Mouse (Mus musculus) heart, embryonic 15.5 days (tissue): ENCODE measurements around the gene Ndufab1. TPM values are rescaled to one million over a fixed set of nuclear protein-coding genes. Genes with fewer than 3 reads are reported as not detected.

Experiments
- polyA plus RNA-seq: library from polyadenylated mRNA; unstranded; fragments of >200 nt; fragmentation: Nextera tagmentation; extraction: Ambion mirVana; gene quantifications from 2 replicates; pipeline ENCODE4 v1.2.1, GENCODE M21; 2015

The Ndufab1 gene
- polyA plus RNA-seq, 1 experiment from 2014 or later = 1,553 TPM

Other genes starting within 250 kb of the Ndufab1 start
- gene Scnn1b, start 236.8 kb downstream of the Ndufab1 start, polyA plus RNA-seq = 0.28 and 0.86 TPM in 2 replicates
- gene Cog7, start 120.2 kb downstream of the Ndufab1 start, polyA plus RNA-seq = 16.0 and 19.6 TPM in 2 replicates
- 80.0 and 87.6 TPM in 2 replicates for gene Gga2, start 80.7 kb downstream of the Ndufab1 start, polyA plus RNA-seq
- gene Ubfd1, start 34.7 kb downstream of the Ndufab1 start, polyA plus RNA-seq = 40.2 and 48.9 TPM in 2 replicates
- 35.5 and 39.5 TPM in 2 replicates for gene Ears2, start 34.6 kb downstream of the Ndufab1 start, polyA plus RNA-seq
- gene Palb2, start 31.1 kb upstream of the Ndufab1 start, polyA plus RNA-seq = 7.5 and 9.7 TPM in 2 replicates
- gene Dctn5, start 31.2 kb upstream of the Ndufab1 start, polyA plus RNA-seq = 64.9 and 78.5 TPM in 2 replicates
- 74.9 and 93.3 TPM in 2 replicates for gene Plk1, start 57.6 kb upstream of the Ndufab1 start, polyA plus RNA-seq
- 0.06 and 0.24 TPM in 2 replicates for gene Ern2, start 84.3 kb upstream of the Ndufab1 start, polyA plus RNA-seq
- 0.49 and 0.65 TPM in 2 replicates for gene Chp2, start 117.6 kb upstream of the Ndufab1 start, polyA plus RNA-seq
- gene Prkcb, start 186.9 kb upstream of the Ndufab1 start, polyA plus RNA-seq = 3.3 and 8.4 TPM in 2 replicates